Mouse (Mus musculus): Measurements from ENCODE around the gene Ppp1r10.

GRCm38 (mm10) chr17:35870884-35871696, 45.1 kb upstream of the Ppp1r10 start:
- no peak for TF ChIP-seq POLR2A (IDR thresholded peaks at IDR 0.05; ENCODE audit: low read depth, low read length)
- TF ChIP-seq CTCF (IDR thresholded peaks at IDR 0.05; ENCODE audit: extremely low read depth, insufficient read depth, insufficient read length, insufficient replicate concordance) = peak; percentile 28; the same call in 1 of the 2 replicates
